Mouse (Mus musculus): ENCODE measurements at regions not wholly inside any gene's neighbourhood (a gene's known extent, or its start where the extent isn't known, plus 50 kb on each side); places are given as distances from the start of the nearest gene placed in this dataset.

- DNase-seq = no peak
Observed at GRCm38 (mm10) chr3:21404058-21404457, 672.4 kb upstream of the Tbl1xr1 start.

DNA sequence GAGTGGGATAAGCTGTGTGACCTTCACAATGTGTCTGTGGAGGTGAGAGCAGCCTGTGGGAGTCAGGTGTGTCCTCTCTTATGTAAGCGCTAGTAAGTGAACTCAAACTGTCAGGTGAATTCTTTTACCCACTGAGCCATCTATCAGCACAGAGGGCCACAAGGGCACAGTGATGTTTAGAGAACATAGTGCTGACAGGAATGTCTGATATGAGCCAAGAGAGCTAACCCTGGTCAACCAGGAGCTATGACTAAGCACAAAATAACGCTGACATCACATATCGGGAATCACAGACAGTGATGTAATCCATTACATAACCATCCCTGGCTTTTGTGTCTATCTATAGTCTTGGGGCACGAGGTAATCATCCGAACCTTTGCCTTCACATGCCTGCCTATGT lies 669.4 kb upstream of the Tbl1xr1 start:
- DNase-seq = no peak

- DNase-seq = no peak
Observed at GRCm38 (mm10) chr3:21412010-21412409, 664.4 kb upstream of the Tbl1xr1 start.

DNA sequence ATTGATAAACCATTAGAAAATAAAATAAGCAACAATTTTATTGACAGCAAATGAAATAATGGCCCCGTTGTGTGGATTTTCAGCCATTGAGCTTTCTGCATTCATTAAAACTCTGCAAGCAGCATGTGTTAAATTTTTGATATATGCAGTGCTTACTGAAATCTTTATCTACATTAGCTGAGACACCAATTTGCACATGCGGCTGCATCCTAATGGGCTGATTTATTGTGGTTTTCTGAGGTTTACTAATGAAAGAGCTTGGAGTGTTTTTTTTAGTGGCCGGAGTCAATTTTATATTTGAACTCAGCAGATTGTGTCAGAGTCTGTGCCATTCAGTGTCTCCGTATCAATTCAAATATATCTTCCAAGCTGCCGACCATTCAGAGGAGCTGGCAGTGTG lies 653.3 kb upstream of the Tbl1xr1 start:
- no peak for DNase-seq

- no peak for DNase-seq
Observed at GRCm38 (mm10) chr3:21426538-21426937, 649.9 kb upstream of the Tbl1xr1 start.

- DNase-seq = no peak
Observed at GRCm38 (mm10) chr3:21427408-21428031, 648.9 kb upstream of the Tbl1xr1 start.

GRCm38 (mm10) chr3:21428120-21428519 lies 648.3 kb upstream of the Tbl1xr1 start:
- no peak for DNase-seq

- no peak for DNase-seq
Observed at GRCm38 (mm10) chr3:21464245-21464644, 612.2 kb upstream of the Tbl1xr1 start.

DNA sequence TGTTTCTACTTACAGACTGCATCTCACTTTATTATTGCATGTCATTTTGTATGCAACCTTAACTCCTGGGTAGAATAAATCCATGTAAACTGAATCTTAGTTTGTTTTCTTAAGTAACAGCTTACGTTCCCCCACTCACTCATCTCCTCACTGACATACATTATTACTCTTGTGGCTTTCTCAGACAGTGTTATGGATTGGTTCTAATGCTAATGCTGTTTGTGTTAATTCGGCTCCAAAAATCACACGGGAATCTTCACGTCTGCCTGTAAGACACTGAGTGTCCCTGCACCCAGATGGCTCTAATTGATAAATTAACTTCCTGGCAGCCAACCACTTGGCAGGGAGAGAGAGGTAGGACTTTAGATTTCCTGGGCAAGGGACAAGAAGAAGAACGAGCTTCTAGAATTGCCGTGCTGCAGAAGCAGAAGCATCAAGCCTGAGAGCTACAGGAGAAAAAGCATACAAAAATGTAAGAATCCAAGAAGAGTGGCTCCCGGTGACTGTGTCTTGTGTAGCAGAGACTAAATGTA lies 610.3 kb upstream of the Tbl1xr1 start:
- no peak for DNase-seq

GRCm38 (mm10) chr3:21477366-21477765 lies 599.1 kb upstream of the Tbl1xr1 start:
- DNase-seq = no peak

DNA sequence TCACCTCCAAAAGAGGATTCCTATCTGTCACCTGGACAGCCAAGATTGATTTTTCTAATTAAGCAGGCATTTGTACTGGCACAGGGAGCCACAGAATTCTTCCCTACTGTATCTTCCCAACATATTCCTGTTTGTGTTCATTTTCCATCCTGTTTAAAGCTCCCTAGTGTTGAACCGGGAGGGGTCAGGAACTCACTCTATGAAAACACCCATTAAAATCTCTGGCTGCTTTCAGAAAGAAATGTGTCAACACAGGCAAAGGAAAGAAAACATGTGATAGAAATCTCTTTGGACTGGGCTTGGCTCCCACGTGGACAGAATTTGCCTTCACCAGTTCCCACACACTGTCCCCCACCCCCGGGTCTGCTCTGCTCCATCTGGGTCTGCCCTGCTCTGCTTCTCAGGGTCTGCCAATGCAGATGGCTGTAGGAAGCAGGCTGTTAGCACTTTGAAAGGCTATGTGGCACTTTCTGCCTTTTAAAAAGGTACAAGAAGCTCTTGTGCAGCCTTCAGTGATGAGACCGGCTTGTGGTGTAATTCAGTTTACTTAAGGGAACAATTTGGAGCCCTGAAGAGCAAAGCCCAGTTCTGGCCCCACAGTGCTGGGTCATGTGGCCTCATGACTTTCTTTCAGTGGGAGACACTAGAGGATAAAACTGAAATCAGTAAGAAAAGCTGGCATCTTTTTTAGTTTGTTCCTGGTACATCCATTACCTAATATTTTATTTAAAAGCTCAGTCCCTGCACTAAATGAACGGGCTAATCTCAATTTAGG lies 597.2 kb upstream of the Tbl1xr1 start:
- no peak for DNase-seq

DNA sequence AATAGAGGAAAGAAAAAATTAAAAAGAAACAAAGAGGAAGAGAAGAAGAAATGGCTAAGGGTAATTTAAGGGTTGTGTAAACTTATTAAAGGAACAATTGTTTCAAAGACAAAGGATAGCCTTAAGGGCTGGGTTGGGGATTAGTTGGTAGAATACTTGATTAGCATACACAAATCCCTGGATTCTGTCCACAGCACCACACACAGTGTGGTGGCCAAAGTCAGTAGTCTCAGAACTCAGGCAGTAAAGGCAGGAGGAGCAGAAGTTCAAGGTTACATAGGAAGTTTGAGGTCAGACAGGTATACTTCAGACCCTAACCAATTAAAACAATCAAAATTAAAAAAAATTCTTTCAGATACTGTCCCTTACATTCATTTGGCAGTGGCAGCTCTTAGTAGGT lies 596.6 kb upstream of the Tbl1xr1 start:
- DNase-seq = no peak

DNA sequence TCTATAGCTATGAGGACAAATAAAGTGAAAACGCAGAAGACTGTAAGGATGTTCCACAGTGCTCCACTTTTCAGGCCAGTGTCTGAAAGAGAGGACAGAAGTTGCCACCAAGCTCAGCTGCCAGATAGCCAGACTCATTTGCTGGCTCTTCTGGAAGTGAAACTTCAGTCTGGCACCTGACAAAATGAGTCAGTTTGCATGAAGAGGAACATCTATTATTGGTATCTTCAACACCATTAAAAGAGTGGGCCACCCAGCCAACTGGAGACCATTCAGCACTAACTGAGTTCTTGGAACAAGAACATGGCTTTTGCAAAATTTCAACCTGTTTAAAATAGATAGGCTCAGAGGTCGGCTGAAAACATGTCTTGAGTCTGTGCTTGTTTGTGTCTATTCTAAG lies 592.4 kb upstream of the Tbl1xr1 start:
- no peak for DNase-seq

GRCm38 (mm10) chr3:21485454-21485853 lies 591.0 kb upstream of the Tbl1xr1 start:
- DNase-seq = no peak

DNA sequence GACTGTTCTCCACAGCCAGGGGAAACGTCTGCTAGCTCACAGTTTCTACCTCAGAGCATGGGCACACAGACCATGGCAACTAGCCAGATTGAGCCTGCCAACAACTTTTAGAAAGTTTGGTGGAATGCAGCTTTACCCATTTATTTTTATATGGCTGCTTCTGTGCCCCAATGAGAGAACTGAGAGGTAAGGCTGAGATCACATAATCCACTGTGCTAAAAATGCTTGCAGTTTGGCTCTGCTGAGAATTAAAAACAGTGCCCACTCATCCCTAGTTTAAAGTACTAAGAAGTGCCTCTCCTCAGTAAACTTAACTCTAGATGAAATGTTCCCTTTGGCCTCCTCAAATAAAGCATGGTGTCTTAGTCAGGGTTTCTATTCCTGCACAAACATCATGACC lies 586.9 kb upstream of the Tbl1xr1 start:
- DNase-seq = no peak

DNA sequence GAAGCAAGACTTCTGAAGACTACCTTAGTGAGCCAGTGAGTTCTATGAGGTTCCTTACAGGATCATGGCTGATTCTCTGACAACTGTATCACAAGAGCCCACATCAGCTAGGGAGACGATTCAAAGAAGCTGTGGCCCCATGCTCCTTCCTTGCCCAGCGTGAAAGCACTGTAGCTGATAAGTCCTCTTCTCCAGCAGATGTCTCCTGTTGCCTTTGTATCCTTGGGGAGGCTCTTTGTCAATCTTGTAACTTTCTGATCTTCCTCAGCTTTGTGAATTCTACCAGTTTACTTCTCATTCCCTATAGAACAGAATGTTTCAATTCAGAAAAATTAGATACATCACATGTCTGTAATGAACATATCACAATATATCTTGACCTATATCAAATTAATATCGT lies 584.0 kb upstream of the Tbl1xr1 start:
- no peak for DNase-seq

GRCm38 (mm10) chr3:21493384-21493783 lies 583.1 kb upstream of the Tbl1xr1 start:
- DNase-seq = no peak

- no peak for DNase-seq
Observed at GRCm38 (mm10) chr3:21494904-21495303, 581.5 kb upstream of the Tbl1xr1 start.

DNA sequence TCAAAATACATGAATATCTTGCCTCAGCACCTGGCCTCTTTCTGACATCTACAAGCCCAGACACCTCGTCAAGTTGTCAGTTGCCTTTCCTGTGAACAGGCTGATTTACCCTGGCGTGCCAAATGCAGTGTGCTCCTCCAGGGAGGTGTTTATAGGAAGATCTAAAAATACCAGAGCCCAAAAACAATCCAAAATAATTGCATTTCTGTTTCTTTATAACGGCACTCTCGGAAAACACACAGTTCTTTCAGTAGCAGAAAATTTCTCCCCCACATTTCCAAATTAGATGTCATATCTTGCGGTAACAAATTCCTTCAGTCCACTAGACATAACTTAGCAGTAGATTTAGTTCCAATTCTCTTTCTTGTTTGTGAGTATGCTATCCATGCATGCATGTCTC lies 580.8 kb upstream of the Tbl1xr1 start:
- no peak for DNase-seq

DNA sequence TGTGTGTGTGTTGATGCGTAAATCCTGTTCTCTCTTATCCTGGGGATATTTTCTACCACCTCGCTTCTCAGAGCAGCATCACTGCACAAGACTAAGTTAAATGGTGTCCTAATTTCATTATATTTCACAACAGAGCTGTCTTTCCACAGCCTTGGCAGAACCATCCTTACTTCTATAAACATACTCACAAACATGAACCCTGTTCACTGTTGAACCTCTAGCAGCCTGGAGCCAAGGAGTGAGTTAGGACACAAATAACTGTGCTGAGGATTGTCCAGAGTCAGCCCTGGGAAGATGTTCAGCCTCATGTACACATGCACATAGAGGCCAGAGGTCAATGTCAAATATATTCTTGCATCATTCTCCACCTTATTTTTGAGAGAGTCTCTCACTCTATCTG lies 580.3 kb upstream of the Tbl1xr1 start:
- no peak for DNase-seq

DNA sequence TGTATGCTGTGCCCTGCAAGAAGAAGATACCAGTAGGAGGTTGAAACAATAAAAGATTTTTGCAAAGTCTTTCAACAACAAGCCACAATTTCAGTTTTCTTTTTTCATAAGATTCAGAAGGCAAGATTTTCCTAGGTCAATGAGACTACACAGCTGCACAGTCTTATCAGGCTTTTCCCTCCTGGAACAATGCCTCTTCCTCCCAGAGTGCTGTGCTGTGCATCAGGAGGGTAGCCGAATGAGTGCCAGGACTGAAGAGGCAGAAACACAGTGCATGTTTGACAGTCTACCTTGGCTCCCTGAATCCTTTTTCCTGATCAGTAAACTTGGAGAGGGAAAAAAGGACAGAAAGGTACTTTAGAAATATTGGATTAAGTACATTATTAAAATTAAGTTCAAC lies 579.4 kb upstream of the Tbl1xr1 start:
- no peak for DNase-seq

- DNase-seq = no peak
Observed at GRCm38 (mm10) chr3:21507655-21508054, 568.8 kb upstream of the Tbl1xr1 start.

DNA sequence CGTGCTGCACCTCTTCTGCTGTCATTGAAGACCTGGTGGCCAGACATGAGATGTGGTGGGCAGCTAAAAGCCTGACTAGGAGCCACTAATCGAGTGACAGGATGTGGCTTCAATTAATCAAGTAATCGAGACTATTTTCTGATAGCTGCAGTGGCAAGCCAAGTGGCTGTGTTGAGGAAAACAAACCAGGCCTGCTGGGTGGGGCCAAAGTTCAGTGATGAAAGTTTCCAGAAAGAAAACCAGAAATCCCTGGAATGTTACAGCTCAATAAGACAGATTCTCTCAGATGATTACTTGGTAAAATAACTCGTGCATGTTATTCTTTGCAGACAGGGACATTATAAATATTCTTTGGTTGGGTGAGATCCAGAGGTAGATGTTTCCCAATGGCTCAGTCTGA lies 564.4 kb upstream of the Tbl1xr1 start:
- no peak for DNase-seq

- DNase-seq = no peak
Observed at GRCm38 (mm10) chr3:21524426-21524937, 552.0 kb upstream of the Tbl1xr1 start.
